Mouse (Mus musculus) left cerebral cortex, adult 11 months (tissue): ENCODE measurements around the gene Olfr19.
"Not testable (repeated sequence)": the region's sequence is repeated elsewhere in the genome, so short reads cannot be mapped to it uniquely, and the experiment has no call there.

Experiments
- DNase-seq: peaks from one replicate; pipeline ENCODE4 v3.0.0; 2022; ENCODE audit warnings: low spot score

Olfr19 gene

GRCm38 (mm10) chr16:16676305-16676704, at the start of gene Olfr19:
Gene Olfr19 (minus strand): TSS chr16:16676405.
- DNase-seq = no peak

- DNase-seq = no peak
Observed at GRCm38 (mm10) chr16:16684975-16685374, 8.8 kb upstream of the Olfr19 start.

DNA sequence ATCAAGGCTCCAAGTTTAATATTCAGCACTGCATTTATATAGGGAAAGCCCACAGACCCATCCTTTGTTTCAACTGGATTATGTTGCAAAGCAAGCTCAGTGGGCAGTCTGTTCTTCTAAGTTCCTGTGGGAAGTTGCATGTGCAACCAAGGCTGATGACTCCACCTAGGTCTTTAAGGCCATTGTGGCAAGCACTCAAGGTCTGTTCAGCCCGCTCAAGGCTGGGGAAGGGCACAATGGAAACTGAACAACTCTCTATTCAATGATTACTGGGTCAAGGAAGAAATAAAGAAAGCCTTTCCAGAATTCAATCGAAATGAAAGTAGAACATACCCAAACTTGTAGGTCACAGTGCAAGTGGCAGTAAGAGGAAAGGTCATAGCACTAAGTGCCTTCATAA, 7.8 kb upstream of the Olfr19 start:
- no peak for DNase-seq

GRCm38 (mm10) chr16:16664994-16665393, 11.2 kb downstream of the Olfr19 start:
- no peak for DNase-seq

GRCm38 (mm10) chr16:16664516-16664915, 11.7 kb downstream of the Olfr19 start:
- not testable (repeated sequence) for DNase-seq

GRCm38 (mm10) chr16:16645148-16645547, 31.1 kb downstream of the Olfr19 start:
- no peak for DNase-seq

DNA sequence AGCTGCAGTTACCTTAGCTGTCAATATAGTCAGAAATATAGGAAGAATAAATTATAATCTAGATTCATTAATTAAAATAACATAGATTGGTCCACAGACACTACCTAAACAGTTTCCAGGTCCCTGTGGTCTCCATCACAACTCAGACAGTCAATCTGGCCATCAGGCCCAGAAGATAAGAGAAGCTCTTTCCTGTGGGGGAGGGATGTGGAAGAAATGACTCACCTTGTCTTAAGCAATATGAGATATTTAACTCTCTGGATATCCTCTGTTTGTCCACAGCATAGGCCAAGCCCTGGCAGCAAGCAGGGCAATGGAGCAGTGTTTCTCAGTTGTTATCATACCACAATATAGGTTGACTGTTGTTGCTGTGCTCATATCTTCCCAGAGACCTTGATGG, 42.5 kb downstream of the Olfr19 start:
- DNase-seq = no peak
